Mouse (Mus musculus) myocyte (in vitro differentiated cells): ENCODE data around the gene Gpr87.

Experiments used
- MAX ChIP-seq: IDR thresholded peaks from one replicate; pipeline ENCODE4 v1.6.1; 2011; ENCODE audit warnings: low read depth, mild to moderate bottlenecking, control low read depth
- POLR2A ChIP-seq: IDR thresholded peaks from one replicate; pipeline ENCODE4 v1.6.1; 2011; ENCODE audit warnings: low read depth, mild to moderate bottlenecking, control low read depth, moderate library complexity; ENCODE audit not compliant: insufficient read length
- POLR2AphosphoS2 ChIP-seq: IDR thresholded peaks from one replicate; pipeline ENCODE4 v1.6.1; 2011; ENCODE audit warnings: low read depth, control low read depth; ENCODE audit not compliant: insufficient read length
- SRF ChIP-seq: IDR thresholded peaks from one replicate; pipeline ENCODE4 v1.6.1; 2011; ENCODE audit warnings: low read depth; ENCODE audit not compliant: control insufficient read depth, insufficient read length
- USF1 ChIP-seq: IDR thresholded peaks from one replicate; pipeline ENCODE4 v1.6.1; 2011; ENCODE audit warnings: low read depth, mild to moderate bottlenecking, control low read depth, moderate library complexity

- TF ChIP-seq MAX (no peak), SRF (no peak), POLR2A (no peak), POLR2AphosphoS2 (no peak), USF1 (no peak)
Measured at GRCm38 (mm10) chr3:59135911-59136653, 58.8 kb downstream of the Gpr87 start.
